Mouse (Mus musculus) embryo, embryonic 11.5 days (tissue): ENCODE results near the gene Tcf7l2.

Source experiments
- DNase-seq: peaks from one replicate; pipeline ENCODE4 v3.0.0-alpha.2; 2012; ENCODE audit warnings: low read depth, low spot score

Gene Tcf7l2

GRCm38 (mm10) chr19:55827613-55828259, 86.1 kb downstream of the Tcf7l2 start:
- no peak for DNase-seq

GRCm38 (mm10) chr19:55830976-55831559, 89.4 kb downstream of the Tcf7l2 start:
- no peak for DNase-seq

GRCm38 (mm10) chr19:55832122-55832521, 90.5 kb downstream of the Tcf7l2 start:
- DNase-seq: no peak

GRCm38 (mm10) chr19:55833807-55834385, 92.3 kb downstream of the Tcf7l2 start:
- DNase-seq: no peak

- DNase-seq: no peak
Observed at GRCm38 (mm10) chr19:55836930-55837687, 95.5 kb downstream of the Tcf7l2 start.

- no peak for DNase-seq
Observed at GRCm38 (mm10) chr19:55837924-55838323, 96.3 kb downstream of the Tcf7l2 start.

- no peak for DNase-seq
Observed at GRCm38 (mm10) chr19:55838389-55839035, 96.9 kb downstream of the Tcf7l2 start.

- DNase-seq: no peak
Observed at GRCm38 (mm10) chr19:55839036-55839555, 97.5 kb downstream of the Tcf7l2 start.

- no peak for DNase-seq
Observed at GRCm38 (mm10) chr19:55840499-55841121, 99.0 kb downstream of the Tcf7l2 start.

GRCm38 (mm10) chr19:55842046-55842445, 100.4 kb downstream of the Tcf7l2 start:
- DNase-seq: no peak

- no peak for DNase-seq
Observed at GRCm38 (mm10) chr19:55843111-55843887, 101.7 kb downstream of the Tcf7l2 start.

GRCm38 (mm10) chr19:55845702-55846101, 104.1 kb downstream of the Tcf7l2 start:
- DNase-seq: no peak

- DNase-seq: no peak
Observed at GRCm38 (mm10) chr19:55846256-55846655, 104.6 kb downstream of the Tcf7l2 start.

- no peak for DNase-seq
Observed at GRCm38 (mm10) chr19:55847043-55847442, 105.4 kb downstream of the Tcf7l2 start.

GRCm38 (mm10) chr19:55850402-55851078, 108.9 kb downstream of the Tcf7l2 start:
- no peak for DNase-seq

- no peak for DNase-seq
Observed at GRCm38 (mm10) chr19:55851498-55852324, 110.1 kb downstream of the Tcf7l2 start.

- no peak for DNase-seq
Observed at GRCm38 (mm10) chr19:55854389-55854788, 112.8 kb downstream of the Tcf7l2 start.

- DNase-seq: no peak
Observed at GRCm38 (mm10) chr19:55855571-55855970, 114.0 kb downstream of the Tcf7l2 start.

- no peak for DNase-seq
Observed at GRCm38 (mm10) chr19:55857328-55857727, 115.7 kb downstream of the Tcf7l2 start.
